Mouse (Mus musculus) stomach, embryonic 16.5 days (tissue): Measurements from ENCODE around the gene Dnajc5g. TPM values are rescaled to one million over a fixed set of nuclear protein-coding genes. Genes with fewer than 3 reads are reported as not detected.

Experiments used
- ATAC-seq: fragments of 200-750 bp; cut with Nextera tagmentation; 2 replicates; pipeline ENCODE4 v1.8.0; 2017; ENCODE audit warnings: moderate number of reproducible peaks, moderate TSS enrichment; ENCODE audit not compliant: insufficient read depth, low FRiP score
- H3K27ac ChIP-seq: fragments of 300-500 bp; sonication (generic); 2 replicates; pipeline ENCODE4 v1.5.1; 2014; ENCODE audit warnings: low read length
- H3K27me3 ChIP-seq: fragments of 300-500 bp; sonication (generic); 2 replicates; pipeline ENCODE4 v1.6.1; 2014; ENCODE audit warnings: low read length, control low read depth, mixed read lengths; ENCODE audit not compliant: control insufficient read depth, insufficient read depth
- H3K36me3 ChIP-seq: fragments of 300-500 bp; sonication (generic); 2 replicates; pipeline ENCODE4 v1.6.1; 2014; ENCODE audit warnings: low read length; ENCODE audit not compliant: control insufficient read depth, insufficient read depth
- H3K4me1 ChIP-seq: fragments of 300-500 bp; sonication (generic); 2 replicates; pipeline ENCODE4 v1.6.1; 2014; ENCODE audit warnings: low read length, control low read depth, mixed read lengths; ENCODE audit not compliant: control insufficient read depth, insufficient read depth
- H3K4me2 ChIP-seq: fragments of 300-500 bp; sonication (generic); 2 replicates; pipeline ENCODE4 v1.6.1; 2014; ENCODE audit warnings: low read depth, low read length, mixed read lengths
- H3K4me3 ChIP-seq: fragments of 300-500 bp; sonication (generic); replicated peaks from 2 replicates; pipeline ENCODE4 v1.5.1; 2014; ENCODE audit warnings: mild to moderate bottlenecking, low read length
- H3K9ac ChIP-seq: fragments of 300-500 bp; sonication (generic); 2 replicates; pipeline ENCODE4 v1.6.1; 2014; ENCODE audit warnings: low read length
- H3K9me3 ChIP-seq: fragments of 300-500 bp; sonication (generic); replicated peaks from 2 replicates; pipeline ENCODE4 v1.6.1; 2016; ENCODE audit warnings: low read length, control low read depth; ENCODE audit not compliant: control insufficient read depth
- WGBS: fragments of 180-500 bp; shearing (Covaris S2); extraction: QIAGEN DNeasy Blood & Tissue Kit; methylation state at CpG from one replicate; pipeline ENCODE4 v1.1.7; 2014; 5-methylcytosine and 5-hydroxymethylcytosine counted together
- polyA plus RNA-seq: library from polyadenylated mRNA; unstranded; fragments of >200 nt; fragmentation: Nextera tagmentation; extraction: Ambion mirVana; gene quantifications from 2 replicates; pipeline ENCODE4 v1.2.1, GENCODE M21; 2015

Gene Dnajc5g
- polyA plus RNA-seq, 1 experiment from 2014 or later: not detected

- no peak overlapping the region for H3K27ac ChIP-seq
- H3K9ac ChIP-seq: no peak overlapping the region; the same call in 1 of the 2 replicates
- H3K9me3 ChIP-seq: no peaks in the 10 kb centered on the region
- ATAC-seq: no peak
- H3K4me2 ChIP-seq: no peak overlapping the region
- no peak overlapping the region for H3K4me3 ChIP-seq
- peaks cover 4% of the 10 kb centered on the region; the same call in 1 of the 2 replicates for H3K4me1 ChIP-seq
- no peaks in the 10 kb centered on the region; the same call in 1 of the 2 replicates for H3K27me3 ChIP-seq
- H3K36me3 ChIP-seq: no peaks in the 10 kb centered on the region; the same call in 1 of the 2 replicates
- WGBS: 22% methylated on average over 5 of the region's 5 CpGs
Observed at GRCm38 (mm10) chr5:31082355-31082754, 23.7 kb upstream of the Dnajc5g start.

- no peaks in the 10 kb centered on the region; the same call in 1 of the 2 replicates for H3K36me3 ChIP-seq
- no peak overlapping the region for H3K27ac ChIP-seq
- no peak for ATAC-seq
- 21% methylated on average over 12 of the region's 12 CpGs for WGBS
- peaks cover 4% of the 10 kb centered on the region; the same call in 1 of the 2 replicates for H3K27me3 ChIP-seq
- H3K4me1 ChIP-seq: peaks cover 4% of the 10 kb centered on the region; the same call in 1 of the 2 replicates
- no peak overlapping the region for H3K9ac ChIP-seq
- no peaks in the 10 kb centered on the region for H3K9me3 ChIP-seq
- no peak overlapping the region for H3K4me2 ChIP-seq
- H3K4me3 ChIP-seq: no peak overlapping the region
Observed at GRCm38 (mm10) chr5:31082935-31083625, 23.0 kb upstream of the Dnajc5g start.

GRCm38 (mm10) chr5:31083949-31084348 lies 22.1 kb upstream of the Dnajc5g start:
- ATAC-seq: no peak
- H3K9ac ChIP-seq: no peak overlapping the region
- H3K4me3 ChIP-seq: no peak overlapping the region
- no peak overlapping the region for H3K27ac ChIP-seq
- no peaks in the 10 kb centered on the region for H3K36me3 ChIP-seq
- WGBS: 24% methylated on average over 8 of the region's 8 CpGs
- H3K4me2 ChIP-seq: no peak overlapping the region
- peaks cover 5% of the 10 kb centered on the region; the same call in 1 of the 2 replicates for H3K27me3 ChIP-seq
- no peaks in the 10 kb centered on the region for H3K9me3 ChIP-seq
- peaks cover 4% of the 10 kb centered on the region; the same call in 1 of the 2 replicates for H3K4me1 ChIP-seq

- WGBS: 30% methylated on average over 7 of the region's 7 CpGs
- peaks cover 31% of the 10 kb centered on the region for H3K27me3 ChIP-seq
- no peak for ATAC-seq
Observed at GRCm38 (mm10) chr5:31086606-31087005, 19.5 kb upstream of the Dnajc5g start.

GRCm38 (mm10) chr5:31087131-31087530 lies 19.0 kb upstream of the Dnajc5g start:
- 63% methylated on average over 2 of the region's 2 CpGs for WGBS
- peaks cover 36% of the 10 kb centered on the region for H3K27me3 ChIP-seq

More at GRCm38 (mm10) chr5:31086606-31087005, 19.5 kb upstream of the Dnajc5g start:
- no peaks in the 10 kb centered on the region for H3K9me3 ChIP-seq
- H3K4me3 ChIP-seq: no peak overlapping the region
- no peak overlapping the region for H3K4me2 ChIP-seq
- H3K9ac ChIP-seq: no peak overlapping the region
- peaks cover 4% of the 10 kb centered on the region; the same call in 1 of the 2 replicates for H3K4me1 ChIP-seq
- no peaks in the 10 kb centered on the region for H3K36me3 ChIP-seq
- H3K27ac ChIP-seq: no peak overlapping the region

GRCm38 (mm10) chr5:31092231-31092975 lies 13.7 kb upstream of the Dnajc5g start:
- peak overlapping the region; percentile 20; the same call in 1 of the 2 replicates for H3K9ac ChIP-seq
- WGBS: 2% methylated on average over 46 of the region's 53 CpGs

More at GRCm38 (mm10) chr5:31087131-31087530, 19.0 kb upstream of the Dnajc5g start:
- H3K4me2 ChIP-seq: no peak overlapping the region
- no peak overlapping the region for H3K27ac ChIP-seq
- H3K4me1 ChIP-seq: peaks cover 4% of the 10 kb centered on the region; the same call in 1 of the 2 replicates
- H3K4me3 ChIP-seq: no peak overlapping the region
- no peak for ATAC-seq
- H3K9ac ChIP-seq: no peak overlapping the region
- no peaks in the 10 kb centered on the region for H3K9me3 ChIP-seq
- H3K36me3 ChIP-seq: no peaks in the 10 kb centered on the region

GRCm38 (mm10) chr5:31093151-31094041 lies 12.7 kb upstream of the Dnajc5g start:
- 1% methylated on average over 54 of the region's 54 CpGs for WGBS
- Histone ChIP-seq H3K4me2 (peak overlapping the region; percentile 76), H3K9me3 (no peaks in the 10 kb centered on the region), H3K4me3 (peak overlapping the region; percentile 51), H3K27ac (no peak overlapping the region), H3K4me1 (peaks cover 26% of the 10 kb centered on the region), H3K27me3 (peaks cover 81% of the 10 kb centered on the region), H3K9ac (peak overlapping the region; percentile 20), H3K36me3 (no peaks in the 10 kb centered on the region)
- peak; percentile 74 for ATAC-seq

More at GRCm38 (mm10) chr5:31092231-31092975, 13.7 kb upstream of the Dnajc5g start:
- no peak overlapping the region for H3K27ac ChIP-seq
- H3K27me3 ChIP-seq: peaks cover 84% of the 10 kb centered on the region
- H3K36me3 ChIP-seq: no peaks in the 10 kb centered on the region
- no peaks in the 10 kb centered on the region for H3K9me3 ChIP-seq
- H3K4me1 ChIP-seq: peaks cover 26% of the 10 kb centered on the region
- no peak for ATAC-seq
- peak overlapping the region; percentile 51 for H3K4me3 ChIP-seq
- peak overlapping the region; percentile 76 for H3K4me2 ChIP-seq

- Histone ChIP-seq H3K4me3 (peak overlapping the region; percentile 39), H3K9ac (no peak overlapping the region; the same call in 1 of the 2 replicates), H3K27ac (no peak overlapping the region), H3K36me3 (no peaks in the 10 kb centered on the region), H3K4me2 (peak overlapping the region; percentile 53), H3K27me3 (peaks cover 79% of the 10 kb centered on the region), H3K4me1 (peaks cover 26% of the 10 kb centered on the region), H3K9me3 (no peaks in the 10 kb centered on the region)
- WGBS: 1% methylated on average over 29 of the region's 29 CpGs
- no peak for ATAC-seq
Observed at GRCm38 (mm10) chr5:31094100-31094798, 11.8 kb upstream of the Dnajc5g start.
